Mouse (Mus musculus) CH12.LX (cell line): Measurements from ENCODE around the gene Uba5.

Experiments used
- CTCF ChIP-seq, 2 experiments: IDR thresholded peaks in 1 of 2; conservative IDR thresholded peaks in 1 of 2; 2 replicates each; pipeline ENCODE4 v1.5.1; 2011 to 2012; ENCODE audit warnings: low read depth in 2 of 2, low read length in 2 of 2, improper control_type of control experiment in 1 of 2, inconsistent platforms in 1 of 2, mild to moderate bottlenecking in 1 of 2, moderate library complexity in 1 of 2
- EP300 ChIP-seq: IDR thresholded peaks from 2 replicates; pipeline ENCODE4 v1.6.1; 2011; ENCODE audit warnings: low read length, improper control_type of control experiment
- ETS1 ChIP-seq: conservative IDR thresholded peaks from 2 replicates; pipeline ENCODE4 v1.6.1; 2012; ENCODE audit warnings: low read depth, mild to moderate bottlenecking, inconsistent platforms, low read length, improper control_type of control experiment, moderate library complexity
- HCFC1 ChIP-seq: IDR thresholded peaks from 2 replicates; pipeline ENCODE4 v1.6.1; 2012; ENCODE audit warnings: low read depth, mild to moderate bottlenecking, inconsistent platforms, low read length, improper control_type of control experiment
- MAFK ChIP-seq: IDR thresholded peaks from 2 replicates; pipeline ENCODE4 v1.6.1; 2011; ENCODE audit warnings: low read length, improper control_type of control experiment; ENCODE audit not compliant: insufficient replicate concordance
- MAX ChIP-seq: IDR thresholded peaks from 2 replicates; pipeline ENCODE4 v1.6.1; 2011; ENCODE audit warnings: low read length, improper control_type of control experiment
- MXI1 ChIP-seq: IDR thresholded peaks from 2 replicates; pipeline ENCODE4 v1.6.1; 2011; ENCODE audit warnings: mild to moderate bottlenecking, low read depth, low read length, improper control_type of control experiment
- PAX5 ChIP-seq: IDR thresholded peaks from 2 replicates; pipeline ENCODE4 v1.6.1; 2012; ENCODE audit warnings: low read length, inconsistent platforms, mixed read lengths
- POLR2A ChIP-seq: IDR thresholded peaks from 2 replicates; pipeline ENCODE4 v1.6.1; 2011; ENCODE audit warnings: low read depth, mild to moderate bottlenecking, improper control_type of control experiment, low read length
- POLR2AphosphoS2 ChIP-seq: IDR thresholded peaks from 2 replicates; pipeline ENCODE4 v1.6.1; 2011; ENCODE audit warnings: low read depth, low read length, improper control_type of control experiment
- USF1 ChIP-seq: IDR thresholded peaks from 2 replicates; pipeline ENCODE4 v1.6.1; 2014; ENCODE audit warnings: low read depth, mild to moderate bottlenecking, inconsistent platforms, low read length, improper control_type of control experiment
- ZNF384 ChIP-seq: IDR thresholded peaks from 2 replicates; pipeline ENCODE4 v1.6.1; 2012; ENCODE audit warnings: low read depth, low read length, improper control_type of control experiment, inconsistent platforms

GRCm38 (mm10) chr9:104109151-104109550 lies 46.2 kb upstream of the Uba5 start:
- TF ChIP-seq EP300 = no peak
- TF ChIP-seq ZNF384 = no peak
- no peak for TF ChIP-seq MAFK
- no peak for TF ChIP-seq HCFC1
- no peak for TF ChIP-seq MAX
- no peak for TF ChIP-seq POLR2A
- TF ChIP-seq CTCF (conservative IDR thresholded peaks at IDR 0.05 in 1 of 2, IDR thresholded peaks at IDR 0.05 in 1 of 2; ENCODE audit: low read depth in 2 of 2, low read length in 2 of 2) = no peak
- TF ChIP-seq MXI1 = no peak
- TF ChIP-seq POLR2AphosphoS2 = no peak
- TF ChIP-seq USF1 = no peak
- no peak for TF ChIP-seq ETS1
- no peak for TF ChIP-seq PAX5
